Mouse (Mus musculus) erythroblast, embryonic 14.5 days (primary cell): Measurements from ENCODE around the gene Gm11060. TPM values are rescaled to one million over a fixed set of nuclear protein-coding genes. Genes with fewer than 3 reads are reported as not detected.

Source experiments
- H3K27me3 ChIP-seq: 2 replicates; pipeline ENCODE4 v1.6.1; 2012; ENCODE audit warnings: inconsistent platforms; ENCODE audit not compliant: control insufficient read depth
- H3K36me3 ChIP-seq: 2 replicates; pipeline ENCODE4 v1.6.1; 2012; ENCODE audit warnings: mild to moderate bottlenecking, inconsistent platforms; ENCODE audit not compliant: control insufficient read depth
- H3K4me1 ChIP-seq: 2 replicates; pipeline ENCODE4 v1.6.1; 2012; ENCODE audit warnings: inconsistent platforms; ENCODE audit not compliant: control insufficient read depth
- H3K4me3 ChIP-seq: replicated peaks from 2 replicates; pipeline ENCODE3; 2012; ENCODE audit warnings: moderate library complexity, mild to moderate bottlenecking, inconsistent platforms
- H3K9me3 ChIP-seq: 2 replicates; pipeline ENCODE4 v1.6.1; 2012; ENCODE audit warnings: low read length, inconsistent platforms, mixed read lengths; ENCODE audit not compliant: control insufficient read depth
- GATA1 ChIP-seq: IDR thresholded peaks from 2 replicates; pipeline ENCODE4 v1.6.1; 2012; ENCODE audit warnings: low read length, inconsistent platforms, mixed read lengths
- TAL1 ChIP-seq: IDR thresholded peaks from 3 replicates; pipeline ENCODE4 v1.6.1; 2012; ENCODE audit warnings: low read length, inconsistent platforms, mixed read lengths
- polyA plus RNA-seq: library from polyadenylated mRNA; stranded (reverse); fragments of >175 nt; gene quantifications from 2 replicates; pipeline ENCODE4 v1.2.3, GENCODE M21; 2012

The Gm11060 gene
- polyA plus RNA-seq, 1 experiment, result not detected

DNA sequence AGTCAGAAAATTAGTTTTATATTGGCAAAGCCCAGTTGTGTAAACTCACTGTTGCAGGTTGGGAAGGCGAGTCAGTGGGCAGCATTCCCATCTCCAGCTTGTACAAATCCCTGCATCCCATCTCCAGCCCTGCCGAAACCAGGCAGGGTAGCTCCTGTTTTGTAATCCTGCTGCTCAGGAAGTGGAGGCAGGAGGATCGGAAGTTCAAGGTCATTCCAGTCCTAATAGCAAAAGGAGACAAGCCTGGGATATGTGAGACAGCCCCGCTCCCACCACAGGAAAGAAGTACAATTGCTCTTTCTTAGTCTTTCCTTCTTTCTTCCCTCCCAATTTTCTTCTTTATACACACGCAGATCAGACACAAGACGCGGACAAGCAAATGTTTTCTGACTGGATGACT lies 8.7 kb downstream of the Gm11060 start:
- no peaks in the 10 kb centered on the region for H3K4me1 ChIP-seq
- no peaks in the 10 kb centered on the region for H3K27me3 ChIP-seq

DNA sequence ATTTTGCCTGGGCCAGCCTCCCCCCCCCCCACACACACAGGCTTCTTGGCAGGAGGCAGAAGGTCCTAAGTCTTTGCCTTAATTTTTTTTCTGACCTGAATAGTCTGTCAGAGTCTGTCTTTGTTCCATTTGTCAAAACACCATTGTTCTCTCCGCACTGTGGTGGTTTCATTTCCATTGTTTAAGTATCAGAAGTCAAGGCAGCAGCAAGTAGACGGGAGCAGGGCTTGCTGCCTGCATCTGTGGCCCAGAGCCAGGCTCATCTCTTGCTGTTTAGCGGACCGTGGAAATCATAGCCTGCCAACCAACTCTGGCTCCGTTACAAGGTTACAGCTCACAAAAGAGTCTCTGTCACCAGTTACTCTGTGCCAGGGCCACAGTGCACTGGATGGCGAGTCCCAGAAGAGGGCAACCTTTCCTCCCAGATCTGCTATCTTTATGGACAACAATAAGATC lies 16.9 kb downstream of the Gm11060 start:
- H3K4me1 ChIP-seq, result no peaks in the 10 kb centered on the region
- TF ChIP-seq TAL1, result no peak
- TF ChIP-seq GATA1, result no peak
- no peak overlapping the region for H3K4me3 ChIP-seq
- no peaks in the 10 kb centered on the region for H3K36me3 ChIP-seq
- H3K27me3 ChIP-seq, result no peaks in the 10 kb centered on the region
- H3K9me3 ChIP-seq, result no peaks in the 10 kb centered on the region

More for the DNA sequence above, 8.7 kb downstream of the Gm11060 start:
- Histone ChIP-seq H3K4me3 (no peak overlapping the region), H3K36me3 (no peaks in the 10 kb centered on the region), H3K9me3 (no peaks in the 10 kb centered on the region)
- TF ChIP-seq GATA1 (no peak), TAL1 (no peak)

DNA sequence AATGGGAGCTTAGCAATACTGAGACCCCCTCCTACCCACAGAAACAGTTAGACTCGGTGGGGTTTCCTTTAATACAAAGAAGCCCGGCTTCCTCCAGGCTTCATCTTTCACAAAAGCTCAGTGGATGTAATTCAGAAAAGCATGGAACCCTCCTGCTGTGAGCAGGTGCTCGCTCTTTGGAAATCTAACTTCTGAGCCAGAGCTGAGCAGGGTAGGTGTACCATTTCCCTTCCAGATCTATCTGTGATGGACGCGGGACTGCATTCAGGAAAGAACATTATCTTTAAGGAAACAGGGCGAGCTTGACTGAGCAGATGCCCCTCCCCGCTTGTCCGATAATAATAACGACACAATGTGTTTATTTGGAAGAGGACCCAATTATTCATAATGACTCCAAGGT lies 22.3 kb downstream of the Gm11060 start:
- TF ChIP-seq TAL1, result no peak
- TF ChIP-seq GATA1, result no peak
- no peak overlapping the region for H3K4me3 ChIP-seq
- H3K4me1 ChIP-seq, result no peaks in the 10 kb centered on the region
- no peaks in the 10 kb centered on the region for H3K9me3 ChIP-seq
- peaks cover 2% of the 10 kb centered on the region for H3K27me3 ChIP-seq
- no peaks in the 10 kb centered on the region for H3K36me3 ChIP-seq

DNA sequence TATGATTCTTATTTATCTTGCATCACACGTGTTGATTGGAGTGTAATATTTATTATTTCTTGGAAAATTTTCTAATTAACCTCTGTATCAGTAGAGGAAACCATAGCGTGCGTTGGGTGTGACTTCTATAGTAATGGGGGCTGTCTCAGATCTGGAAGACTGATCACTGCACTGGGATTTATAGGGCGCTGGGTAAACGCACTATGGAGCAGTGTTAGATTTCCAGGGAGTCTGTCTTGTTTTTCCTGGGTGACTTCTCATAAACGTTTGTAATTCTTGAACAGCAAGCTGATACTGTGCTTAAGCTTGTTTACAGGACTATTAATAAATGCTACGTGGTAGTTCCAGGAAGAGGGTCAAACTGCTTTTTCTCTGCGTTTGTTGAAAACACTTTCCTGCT lies 25.9 kb downstream of the Gm11060 start:
- no peak for TF ChIP-seq GATA1
- TF ChIP-seq TAL1, result no peak
- no peak overlapping the region for H3K4me3 ChIP-seq
- H3K4me1 ChIP-seq, result no peaks in the 10 kb centered on the region
- peaks cover 36% of the 10 kb centered on the region for H3K27me3 ChIP-seq
- no peaks in the 10 kb centered on the region for H3K9me3 ChIP-seq
- H3K36me3 ChIP-seq, result no peaks in the 10 kb centered on the region

DNA sequence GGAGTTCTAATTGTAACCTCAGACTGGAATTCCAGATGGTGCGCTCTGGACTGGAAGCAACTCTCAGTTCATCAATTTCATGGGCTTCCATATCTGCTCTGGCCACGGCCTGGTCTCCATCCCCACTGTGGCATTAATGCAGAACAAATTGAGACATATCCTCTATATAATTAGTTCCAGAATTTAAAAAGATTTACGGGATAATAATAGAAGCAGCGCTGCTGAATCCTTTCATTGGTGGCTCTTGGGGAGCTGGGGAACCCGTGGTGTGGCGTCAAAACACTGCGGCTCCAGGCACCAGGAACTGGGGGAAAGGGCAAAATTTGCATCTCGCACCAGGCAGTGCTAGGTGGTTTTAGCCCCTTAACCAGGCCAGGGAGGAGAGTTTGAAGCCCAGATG lies 30.4 kb downstream of the Gm11060 start:
- TF ChIP-seq TAL1 (no peak), GATA1 (no peak)
- Histone ChIP-seq H3K4me3 (no peak overlapping the region), H3K27me3 (peaks cover 82% of the 10 kb centered on the region), H3K9me3 (peaks cover 2% of the 10 kb centered on the region; the same call in 1 of the 2 replicates), H3K36me3 (no peaks in the 10 kb centered on the region), H3K4me1 (peaks cover under 1% of the 10 kb centered on the region)

DNA sequence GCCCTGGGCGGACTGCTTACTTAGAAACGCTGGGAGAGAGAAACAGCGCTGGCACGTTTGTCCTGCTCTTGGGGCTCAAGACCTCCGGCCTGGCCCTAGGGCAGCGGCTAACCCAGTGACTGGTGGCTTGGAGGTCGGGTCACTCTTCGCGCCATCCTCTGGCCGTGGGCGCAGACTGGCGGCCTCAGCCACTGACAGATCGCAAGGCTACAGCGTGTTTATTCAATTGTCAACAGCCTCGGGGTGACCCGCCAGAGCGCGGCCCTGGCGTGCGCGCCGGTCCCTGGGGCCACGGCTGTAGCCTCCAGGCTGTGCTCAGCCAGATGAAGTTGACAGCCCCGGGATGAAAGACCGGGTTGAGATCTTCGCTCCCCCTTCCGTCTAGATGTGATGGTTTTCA lies 31.1 kb downstream of the Gm11060 start:
- Histone ChIP-seq H3K27me3 (peaks cover 88% of the 10 kb centered on the region), H3K4me1 (peaks cover 2% of the 10 kb centered on the region), H3K9me3 (peaks cover 2% of the 10 kb centered on the region; the same call in 1 of the 2 replicates), H3K36me3 (no peaks in the 10 kb centered on the region), H3K4me3 (no peak overlapping the region)
- TF ChIP-seq TAL1 (no peak), GATA1 (no peak)

DNA sequence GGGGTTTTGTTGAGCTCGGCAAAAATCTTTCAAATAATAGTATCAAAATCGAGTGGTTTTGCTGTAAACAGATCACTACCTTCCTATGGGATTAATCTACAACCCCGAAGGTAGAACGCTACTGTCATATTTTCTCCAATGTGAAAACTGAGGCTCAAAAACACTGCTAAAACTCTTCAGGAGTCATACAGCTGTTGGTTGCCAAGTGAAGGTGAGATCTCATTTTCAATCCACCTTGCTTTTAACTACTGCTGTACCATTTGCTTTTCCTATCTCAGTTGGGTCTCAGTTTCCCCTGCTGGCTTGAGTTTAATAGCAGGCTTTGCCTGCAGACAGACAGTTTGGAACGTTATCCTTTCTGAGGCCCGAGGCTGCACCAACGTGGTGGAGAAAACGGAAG lies 31.6 kb downstream of the Gm11060 start:
- no peak overlapping the region for H3K4me3 ChIP-seq
- no peaks in the 10 kb centered on the region for H3K36me3 ChIP-seq
- peaks cover 2% of the 10 kb centered on the region for H3K4me1 ChIP-seq
- H3K27me3 ChIP-seq, result peaks cover 94% of the 10 kb centered on the region
- TF ChIP-seq GATA1 (no peak), TAL1 (no peak)
- H3K9me3 ChIP-seq, result peaks cover 2% of the 10 kb centered on the region; the same call in 1 of the 2 replicates

DNA sequence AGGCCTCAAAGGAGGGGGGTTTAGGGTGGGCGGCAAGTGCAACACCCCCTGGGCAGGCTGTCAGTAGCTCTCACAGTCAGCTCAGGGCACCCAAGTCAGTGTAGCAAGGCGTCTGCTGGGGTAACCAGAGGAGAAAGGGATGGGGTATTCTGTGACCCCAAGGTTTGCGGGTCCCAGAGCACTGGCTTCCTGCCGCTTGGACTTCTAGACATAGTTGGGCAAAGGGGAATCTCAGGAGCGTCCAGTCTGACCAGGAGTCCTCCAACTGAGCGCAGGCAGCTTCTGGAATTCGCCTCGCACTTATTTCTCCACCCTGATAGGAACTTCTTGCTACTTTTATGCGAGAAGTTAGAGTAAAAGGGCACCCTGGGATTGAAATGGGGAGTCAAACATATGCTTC lies 32.1 kb downstream of the Gm11060 start:
- peaks cover 97% of the 10 kb centered on the region for H3K27me3 ChIP-seq
- peaks cover 2% of the 10 kb centered on the region for H3K4me1 ChIP-seq
- peaks cover 2% of the 10 kb centered on the region; the same call in 1 of the 2 replicates for H3K9me3 ChIP-seq
- no peaks in the 10 kb centered on the region for H3K36me3 ChIP-seq
- TF ChIP-seq TAL1, result no peak
- no peak for TF ChIP-seq GATA1
- no peak overlapping the region for H3K4me3 ChIP-seq

DNA sequence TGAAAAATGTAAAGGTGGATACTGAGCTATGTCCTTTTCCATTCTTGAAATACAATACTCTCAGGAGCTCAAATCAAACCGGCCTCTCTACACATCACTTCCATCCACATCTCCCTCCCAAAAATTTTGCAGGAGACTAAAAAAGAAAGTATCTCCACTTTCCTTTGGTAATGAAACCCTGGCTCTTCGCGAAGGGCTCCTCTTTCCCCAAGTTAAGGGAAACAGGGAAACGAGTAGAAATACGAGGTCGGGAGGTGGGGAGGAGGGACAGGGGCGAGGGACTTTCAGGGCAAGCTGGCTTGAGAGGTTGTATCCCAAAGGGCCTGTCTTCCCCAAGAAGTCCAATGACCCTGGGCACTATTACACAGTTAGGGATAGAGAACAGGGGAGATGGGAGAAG lies 32.6 kb downstream of the Gm11060 start:
- Histone ChIP-seq H3K27me3 (peaks cover 98% of the 10 kb centered on the region), H3K9me3 (peaks cover 2% of the 10 kb centered on the region; the same call in 1 of the 2 replicates), H3K4me3 (no peak overlapping the region), H3K36me3 (no peaks in the 10 kb centered on the region), H3K4me1 (peaks cover 2% of the 10 kb centered on the region)
- TF ChIP-seq GATA1, result no peak
- no peak for TF ChIP-seq TAL1

DNA sequence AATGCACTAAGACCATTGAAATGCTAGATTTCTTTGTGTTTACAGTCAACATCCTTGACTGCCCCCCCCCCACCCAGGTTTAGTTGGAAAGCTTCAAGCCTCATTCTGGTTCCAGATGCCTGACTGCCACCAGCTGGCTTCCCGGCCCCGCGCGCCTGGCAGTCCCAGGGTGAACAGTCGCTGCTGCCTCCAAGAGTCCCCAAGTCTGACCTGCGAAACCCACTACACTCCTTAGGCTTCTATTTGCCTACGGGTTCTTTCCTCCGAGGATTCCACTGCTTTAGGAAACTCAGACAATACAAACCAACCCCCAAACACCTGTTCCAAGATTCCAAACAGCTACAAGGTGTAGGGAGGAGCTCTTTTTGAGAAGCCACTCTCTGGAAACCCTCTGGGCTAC lies 33.4 kb downstream of the Gm11060 start:
- no peaks in the 10 kb centered on the region for H3K36me3 ChIP-seq
- H3K27me3 ChIP-seq, result peaks cover 100% of the 10 kb centered on the region
- no peak overlapping the region for H3K4me3 ChIP-seq
- H3K4me1 ChIP-seq, result peaks cover 2% of the 10 kb centered on the region
- H3K9me3 ChIP-seq, result peaks cover 2% of the 10 kb centered on the region; the same call in 1 of the 2 replicates
- no peak for TF ChIP-seq GATA1
- no peak for TF ChIP-seq TAL1
